Mouse (Mus musculus): ENCODE results near the gene Pard3b. TPM values are rescaled to one million over a fixed set of nuclear protein-coding genes. Genes with fewer than 3 reads are reported as not detected.

The Pard3b gene
- total and polyA plus RNA-seq, 3 experiments = 0.30 to 0.75 (median 0.63) TPM

DNA sequence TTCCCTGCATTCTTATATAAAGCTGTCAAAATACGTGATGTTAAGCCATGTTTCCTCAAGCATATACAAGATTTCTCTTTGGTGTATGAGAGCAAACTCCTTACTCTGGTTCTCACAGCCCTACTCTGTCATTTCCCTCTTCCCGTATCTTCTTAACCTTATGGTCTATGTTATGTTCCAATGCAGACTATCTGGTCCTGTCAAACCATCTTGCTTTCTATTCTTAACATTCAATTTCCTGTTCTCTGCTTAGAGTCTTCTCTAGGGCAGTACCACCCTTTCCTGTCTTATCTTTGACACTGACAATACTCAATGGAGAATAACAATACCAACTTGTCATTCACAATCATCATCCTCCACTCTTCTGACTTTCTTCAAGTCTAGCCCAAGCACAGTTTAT, 8.8 kb upstream of the Pard3b start:
- dilution Hi-C loops (cut with MboI; ENCODE audit: extremely low pct_ligation_motif_present, extremely low pct_unique_long_range_greater_than_20kb, low sequenced_read_pairs) = no loop called here

DNA sequence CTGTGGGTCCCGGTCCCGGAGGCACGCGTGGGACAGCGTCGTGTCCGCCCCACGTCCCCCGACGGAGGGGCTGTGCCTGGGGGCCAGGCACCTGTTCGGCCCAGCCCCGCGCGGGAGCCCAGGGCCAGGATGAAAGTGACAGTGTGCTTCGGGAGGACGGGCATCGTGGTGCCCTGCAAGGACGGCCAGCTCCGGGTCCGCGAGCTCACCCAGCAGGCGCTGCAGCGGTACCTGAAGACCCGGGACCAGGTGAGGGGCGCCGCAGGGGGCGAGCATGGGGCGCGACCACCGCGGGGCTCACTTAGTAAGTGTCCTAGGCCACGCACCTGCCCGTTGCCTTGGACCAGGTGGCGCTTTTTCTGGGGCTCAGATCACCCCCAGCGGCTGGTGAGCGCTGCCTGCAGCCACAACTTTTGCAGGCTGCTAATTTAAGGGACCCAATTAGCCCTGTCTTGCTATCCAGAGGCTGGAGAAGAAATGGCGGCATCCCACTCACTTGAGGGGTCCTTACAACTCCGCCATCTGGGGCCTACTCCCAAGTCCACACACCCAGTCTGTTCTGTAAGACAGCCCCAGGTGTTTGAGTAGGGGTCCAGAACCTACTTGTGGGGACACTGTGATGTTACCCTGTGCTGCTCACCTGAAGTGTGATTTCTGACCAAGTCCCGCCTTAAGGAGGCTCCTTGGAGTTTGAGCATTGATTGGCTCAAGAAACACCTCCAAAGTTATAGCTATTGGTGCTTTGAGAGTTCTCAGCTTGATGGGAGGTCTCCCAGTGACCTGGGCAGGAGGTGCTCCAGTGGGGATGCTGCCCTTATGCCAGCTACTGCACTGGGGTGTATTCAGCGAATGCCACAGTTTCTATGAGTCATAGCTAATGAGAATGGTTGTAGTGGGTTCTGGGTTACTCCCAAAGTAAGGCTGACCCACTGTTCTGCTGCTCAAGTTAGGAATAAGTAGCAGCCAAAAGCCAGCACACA, 780 bp downstream of the Pard3b start:
- Histone ChIP-seq H3K36me3 (replicated peaks in 1 of 2; ENCODE audit: control insufficient read depth in 1 of 2, insufficient read depth in 1 of 2, low read length in 1 of 2) (no peaks in the 10 kb centered on the region), H3K9me3 (replicated peaks; ENCODE audit: low read length) (no peaks in the 10 kb centered on the region), H3K9ac (ENCODE audit: insufficient read depth, low read depth) (peak overlapping the region; percentile 47), H3K4me1 (ENCODE audit: control insufficient read depth in 1 of 2, insufficient read depth in 2 of 2) (peaks cover 0 to 23% of the 10 kb centered on the region in 2 experiments; a peak in 2 of 4 replicates), H3K27me3 (replicated peaks) (no peaks in the 10 kb centered on the region), H3K27ac (ENCODE audit: insufficient read depth, low read depth) (no peak overlapping the region), H3K4me2 (ENCODE audit: insufficient read depth, low read depth, poor library complexity, severe bottlenecking) (peak overlapping the region; percentile 90), H3K79me2 (replicated peaks; ENCODE audit: control insufficient read depth, extremely low read depth, insufficient read depth, poor library complexity, severe bottlenecking) (no peaks in the 10 kb centered on the region), H3K4me3 (replicated peaks in 1 of 3; ENCODE audit: low read depth in 2 of 3, low read length in 2 of 3, poor library complexity in 1 of 3) (peak overlapping the region; percentile 45 to 87 (median 81))
- TF ChIP-seq SIN3A (IDR thresholded peaks at IDR 0.05; ENCODE audit: low read length) (no peak), JUN (IDR thresholded peaks at IDR 0.05; ENCODE audit: insufficient read depth, low read depth, low read length) (no peak), MXI1 (IDR thresholded peaks at IDR 0.05; ENCODE audit: low read depth, low read length) (no peak), KAT2A (IDR thresholded peaks at IDR 0.05; ENCODE audit: insufficient replicate concordance, low read length) (no peak), RAD21 (IDR thresholded peaks at IDR 0.05; ENCODE audit: low read depth, low read length) (no peak), NRF1 (IDR thresholded peaks at IDR 0.05; ENCODE audit: low read depth, low read length) (no peak), ETS1 (conservative IDR thresholded peaks at IDR 0.05; ENCODE audit: low read depth, low read length) (no peak), MYC (IDR thresholded peaks at IDR 0.05; ENCODE audit: low read depth, low read length) (no peak), MEF2A (IDR thresholded peaks at IDR 0.05; ENCODE audit: borderline replicate concordance, low read depth, low read length) (no peak), CTCF (conservative IDR thresholded peaks at IDR 0.05 in 1 of 2, IDR thresholded peaks at IDR 0.05 in 1 of 2; ENCODE audit: low read depth in 2 of 2, low read length in 2 of 2) (no peak), MAFK (IDR thresholded peaks at IDR 0.05; ENCODE audit: insufficient replicate concordance, low read length) (no peak), CHD2 (IDR thresholded peaks at IDR 0.05; ENCODE audit: low read length) (no peak), BHLHE40 (IDR thresholded peaks at IDR 0.05; ENCODE audit: low read depth, low read length) (no peak), E2F4 (IDR thresholded peaks at IDR 0.05; ENCODE audit: insufficient replicate concordance, low read depth, low read length) (no peak), MAX (IDR thresholded peaks at IDR 0.05; ENCODE audit: low read length) (no peak), ZKSCAN1 (IDR thresholded peaks at IDR 0.05; ENCODE audit: borderline replicate concordance, low read depth, low read length) (no peak), EP300 (IDR thresholded peaks at IDR 0.05; ENCODE audit: low read length) (no peak), GABPA (IDR thresholded peaks at IDR 0.05; ENCODE audit: insufficient replicate concordance, low read depth, low read length) (no peak), ZNF384 (IDR thresholded peaks at IDR 0.05; ENCODE audit: low read depth, low read length) (no peak)
- dilution Hi-C loops (cut with MboI; ENCODE audit: extremely low pct_ligation_motif_present, extremely low pct_unique_long_range_greater_than_20kb, low sequenced_read_pairs) (no loop called here), in situ Hi-C loops (cut with MboI; ENCODE audit: low pct_ligation_motif_present, low pct_unique_long_range_greater_than_20kb, low sequenced_read_pairs) (no loop called here)
- no peak for DNase-seq (ENCODE audit: extremely low read depth)

More for the DNA sequence above, 8.8 kb upstream of the Pard3b start:
- TF ChIP-seq ZC3H11A (IDR thresholded peaks at IDR 0.05; ENCODE audit: low read depth, low read length) = no peak
- no peak for TF ChIP-seq ETS1 (conservative IDR thresholded peaks at IDR 0.05; ENCODE audit: low read depth, low read length)
- no peak for TF ChIP-seq KAT2A (IDR thresholded peaks at IDR 0.05; ENCODE audit: insufficient replicate concordance, low read length)
- no peak for TF ChIP-seq TCF12 (IDR thresholded peaks at IDR 0.05; ENCODE audit: low read depth, low read length)
- no peak for TF ChIP-seq POLR2AphosphoS2 (IDR thresholded peaks at IDR 0.05; ENCODE audit: low read depth, low read length)
- no peak for TF ChIP-seq CHD2 (IDR thresholded peaks at IDR 0.05; ENCODE audit: low read length)
- no peak for TF ChIP-seq USF1 (IDR thresholded peaks at IDR 0.05; ENCODE audit: low read depth, low read length)
- no peak for TF ChIP-seq JUN (IDR thresholded peaks at IDR 0.05; ENCODE audit: insufficient read depth, low read depth, low read length)
- TF ChIP-seq MEF2A (IDR thresholded peaks at IDR 0.05; ENCODE audit: borderline replicate concordance, low read depth, low read length) = no peak
- no peak for TF ChIP-seq NELFE (IDR thresholded peaks at IDR 0.05; ENCODE audit: low read depth, low read length)
- TF ChIP-seq PAX5 (IDR thresholded peaks at IDR 0.05; ENCODE audit: low read length) = no peak
- no peak for TF ChIP-seq MAZ (IDR thresholded peaks at IDR 0.05; ENCODE audit: low read depth, low read length)
- no peaks in the 10 kb centered on the region for H3K27me3 ChIP-seq (replicated peaks)
- in situ Hi-C loops (cut with MboI; ENCODE audit: low pct_ligation_motif_present, low pct_unique_long_range_greater_than_20kb, low sequenced_read_pairs) = no loop called here
- H3K4me1 ChIP-seq (ENCODE audit: control insufficient read depth in 1 of 2, insufficient read depth in 2 of 2) = no peaks in the 10 kb centered on the region; a peak in 1 of 4 replicates
- no peaks in the 10 kb centered on the region for H3K79me2 ChIP-seq (replicated peaks; ENCODE audit: control insufficient read depth, extremely low read depth, insufficient read depth, poor library complexity, severe bottlenecking)
- no peaks in the 10 kb centered on the region for H3K9me3 ChIP-seq (replicated peaks; ENCODE audit: low read length)
- no peak overlapping the region for H3K27ac ChIP-seq (ENCODE audit: insufficient read depth, low read depth)
- no peak overlapping the region for H3K4me2 ChIP-seq (ENCODE audit: insufficient read depth, low read depth, poor library complexity, severe bottlenecking)
- H3K9ac ChIP-seq (ENCODE audit: insufficient read depth, low read depth) = no peak overlapping the region
- H3K36me3 ChIP-seq (replicated peaks in 1 of 2; ENCODE audit: control insufficient read depth in 1 of 2, insufficient read depth in 1 of 2, low read length in 1 of 2) = peaks cover 0 to under 1% of the 10 kb centered on the region in 2 experiments
- DNase-seq (ENCODE audit: extremely low read depth) = no peak
- no peak overlapping the region for H3K4me3 ChIP-seq (replicated peaks in 1 of 3; ENCODE audit: low read depth in 2 of 3, low read length in 2 of 3, poor library complexity in 1 of 3)
